Mouse (Mus musculus): ENCODE data around the gene Saa2.
"Not testable (repeated sequence)": the region's sequence is repeated elsewhere in the genome, so short reads cannot be mapped to it uniquely, and the experiment has no call there.

The Saa2 gene

DNA sequence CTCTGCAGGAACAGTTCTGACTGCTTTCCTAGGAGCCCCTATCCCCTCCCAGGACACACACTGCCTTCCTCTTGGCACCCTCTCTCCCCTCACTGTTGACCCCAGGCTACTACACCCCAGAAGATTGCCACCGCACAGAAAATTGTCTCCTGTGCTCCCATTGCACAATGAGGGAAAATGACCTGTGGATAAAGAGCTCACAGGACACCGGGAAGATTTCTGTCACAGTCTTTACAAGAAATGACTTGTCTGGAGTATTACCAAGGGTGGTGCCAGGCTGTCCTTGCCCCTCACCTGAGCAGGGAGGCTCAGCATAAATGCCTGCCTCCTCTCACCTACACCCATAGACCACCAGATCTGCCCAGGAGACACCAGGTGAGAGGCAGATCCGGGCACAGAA lies at the start of gene Saa2:
Saa2 (plus strand) TSS at position 301 of the 400 bp plus-strand sequence.
- no peak for DNase-seq (ENCODE audit: low read depth, low spot score)

DNA sequence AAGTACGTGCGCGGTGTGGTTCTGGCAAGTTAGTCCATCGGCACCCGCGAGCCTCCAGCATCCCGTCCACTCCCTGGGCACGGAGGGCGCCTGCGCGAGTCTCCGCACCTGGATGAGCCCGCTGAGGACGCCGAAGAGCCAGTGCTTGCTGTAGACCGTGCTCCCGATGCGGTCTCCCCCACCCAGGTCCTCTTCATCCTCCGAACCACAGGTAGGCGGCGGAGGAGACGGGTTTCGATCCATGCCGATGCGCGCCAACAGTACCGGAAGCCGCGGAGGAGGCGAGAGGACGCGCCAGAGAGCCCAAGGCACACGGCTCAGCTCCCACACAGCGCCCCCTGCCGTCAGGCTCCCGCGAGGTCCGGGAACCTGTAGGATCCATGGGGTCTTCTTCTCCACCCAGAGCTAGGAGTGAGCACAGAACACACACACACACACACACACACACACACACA lies 41.2 kb upstream of the Saa2 start, which contains the start of gene Saal1:
Saal1 (minus strand) TSS at position 291 of the 455 bp plus-strand sequence.
- DNase-seq (ENCODE audit: low read depth, low spot score), result peak; percentile 96

DNA sequence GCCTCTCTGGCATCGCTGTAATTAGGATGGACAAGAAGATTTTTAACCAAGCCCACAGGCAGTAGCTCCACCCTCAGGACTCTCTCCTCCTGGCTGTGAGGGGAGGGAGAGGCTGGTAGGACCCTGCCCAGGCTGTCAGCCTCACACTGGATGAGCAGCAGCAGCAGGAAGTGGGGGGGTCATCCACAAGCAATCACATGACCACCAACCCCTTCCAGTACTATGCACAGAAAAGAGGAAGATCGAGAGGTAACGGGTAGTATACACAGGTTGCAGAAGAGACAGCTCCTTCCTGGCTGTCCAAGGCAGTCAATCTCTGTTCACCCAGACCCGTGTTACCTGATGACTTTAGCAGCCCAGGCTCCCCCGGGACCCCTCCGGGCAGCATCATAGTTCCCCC lies 39.3 kb upstream of the Saa2 start:
- no peak for DNase-seq (ENCODE audit: low read depth, low spot score)

DNA sequence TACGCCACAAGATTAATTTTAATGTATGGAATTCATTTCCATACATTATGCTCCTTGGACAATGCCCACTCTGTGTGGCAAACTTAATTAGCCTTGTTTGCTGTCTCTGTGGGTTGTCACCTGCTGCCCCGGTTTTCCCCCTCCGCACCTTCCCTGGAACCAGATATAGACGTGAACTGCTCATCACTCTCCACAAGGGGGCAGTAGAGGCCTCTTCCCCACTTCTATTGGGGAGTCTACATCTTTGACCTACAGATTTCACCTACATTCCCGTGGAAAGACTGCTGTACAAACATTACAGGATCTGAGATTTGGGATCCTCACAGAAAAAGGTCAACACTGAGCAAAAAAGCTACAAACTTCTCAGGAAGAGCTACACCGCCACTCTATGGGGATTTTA lies 37.1 kb upstream of the Saa2 start:
- peak; percentile 86 for DNase-seq (ENCODE audit: low read depth, low spot score)

DNA sequence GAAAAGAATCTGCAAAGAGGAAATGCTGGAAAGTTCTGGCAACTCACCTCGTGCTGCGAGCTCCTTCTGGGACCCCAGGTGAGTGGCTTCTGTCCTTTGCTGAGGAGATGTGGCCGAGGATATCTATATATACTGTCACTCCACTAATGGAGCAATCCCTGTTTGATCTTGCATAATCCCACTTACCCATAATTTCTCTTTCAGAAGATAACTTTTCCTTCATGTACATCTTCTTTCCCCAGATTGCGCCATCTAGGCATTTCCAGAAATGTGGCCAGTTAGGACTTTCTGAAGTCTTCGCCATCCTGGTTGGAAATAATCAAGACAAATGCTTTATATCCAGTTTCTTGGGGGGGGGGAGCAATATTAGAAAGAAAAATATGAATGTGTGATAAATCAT lies 36.0 kb upstream of the Saa2 start, which contains the start of gene Saa3:
Saa3 (minus strand) TSS at position 101 of the 400 bp plus-strand sequence.
- no peak for DNase-seq (ENCODE audit: low read depth, low spot score)

DNA sequence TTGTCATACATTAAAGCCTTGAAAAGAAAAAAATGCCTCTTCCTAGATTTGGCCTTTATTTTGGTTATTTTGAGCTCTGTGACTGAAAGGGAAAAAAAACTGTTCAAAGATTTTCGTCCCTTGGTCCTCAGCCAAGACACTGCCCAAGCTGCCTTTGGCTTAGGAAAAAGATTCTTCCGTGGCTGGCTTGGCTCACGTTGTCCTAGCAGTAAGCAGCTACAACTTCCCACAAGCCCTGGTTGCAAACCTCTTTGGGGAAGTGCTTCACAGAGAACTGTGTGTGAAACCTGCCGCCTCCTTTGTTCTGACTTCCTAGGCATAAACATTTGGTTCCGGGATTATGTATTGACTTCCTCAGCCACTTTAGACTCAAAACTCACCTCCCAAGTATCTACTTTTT lies 34.7 kb upstream of the Saa2 start:
- no peak for DNase-seq (ENCODE audit: low read depth, low spot score)

DNA sequence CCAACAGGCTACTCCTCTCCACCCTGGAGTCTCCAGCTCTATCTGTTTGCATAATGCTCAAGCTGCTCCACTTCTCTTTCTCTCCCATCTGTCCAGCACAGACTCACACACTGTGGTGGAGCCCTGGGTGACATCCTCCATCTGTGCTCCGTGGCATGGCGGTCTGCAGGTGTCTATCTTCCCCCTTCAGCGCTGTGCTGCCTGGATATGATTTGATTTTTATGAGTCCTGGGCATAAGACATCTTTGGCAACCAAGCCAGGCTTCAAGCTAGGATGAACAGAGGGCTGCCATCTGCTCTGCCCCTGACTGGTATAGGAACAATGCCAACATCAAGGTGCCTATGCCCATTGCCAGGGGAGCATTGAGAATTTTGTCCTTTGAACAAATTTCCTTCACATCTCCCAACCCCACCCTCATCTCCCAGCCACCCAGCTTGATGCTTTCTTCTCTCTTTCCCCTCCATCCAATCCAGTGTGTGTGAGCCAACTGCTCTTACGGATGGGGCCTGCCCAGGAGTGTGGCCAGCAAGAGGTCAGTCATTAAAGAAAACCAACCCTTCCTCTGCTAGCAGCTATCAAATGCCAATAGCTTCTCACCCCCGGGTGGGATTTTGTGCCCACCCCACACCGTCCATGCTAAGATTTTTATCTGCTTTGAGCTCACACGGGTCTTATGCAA lies 32.9 kb upstream of the Saa2 start:
- no peak for DNase-seq (ENCODE audit: low read depth, low spot score)

DNA sequence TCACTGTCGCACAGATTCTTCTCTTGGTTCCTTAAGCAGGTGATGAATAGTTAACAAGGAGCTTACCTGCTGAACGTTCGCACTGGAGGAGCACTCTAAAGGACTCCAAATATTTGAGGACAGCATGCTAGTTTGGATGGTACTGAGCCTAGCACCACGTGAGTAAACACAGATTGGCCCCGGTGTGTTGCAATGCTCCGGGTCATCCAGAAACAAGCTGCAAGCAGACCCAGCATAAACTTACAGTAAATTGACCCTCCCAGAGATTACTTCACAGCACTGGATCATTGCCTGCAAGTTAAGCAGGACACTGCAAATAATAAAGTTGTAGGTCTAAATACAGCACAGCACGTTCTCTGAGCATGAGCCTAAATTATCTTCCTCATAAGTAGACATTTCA lies 32.1 kb upstream of the Saa2 start:
- no peak for DNase-seq (ENCODE audit: low read depth, low spot score)

DNA sequence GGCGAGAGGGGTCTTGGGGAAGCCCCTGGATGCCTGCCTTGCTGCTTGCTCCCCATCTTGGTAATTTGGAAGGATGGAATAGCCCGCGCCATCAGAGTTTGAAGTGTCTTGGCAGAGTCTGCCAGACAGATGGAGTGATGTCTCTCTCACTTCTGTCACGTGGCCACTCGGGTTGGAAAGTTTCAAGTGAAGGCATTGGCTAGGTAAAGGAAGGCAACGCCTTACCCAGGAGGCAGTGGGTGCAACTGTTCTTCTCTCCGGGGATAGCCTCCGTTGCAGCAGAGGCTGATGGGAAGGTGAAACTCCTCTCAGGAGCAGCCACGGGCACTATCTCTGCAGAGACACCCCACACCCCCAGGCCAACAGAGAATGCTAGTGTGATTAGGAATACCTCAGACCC lies 31.1 kb upstream of the Saa2 start:
- no peak for DNase-seq (ENCODE audit: low read depth, low spot score)

DNA sequence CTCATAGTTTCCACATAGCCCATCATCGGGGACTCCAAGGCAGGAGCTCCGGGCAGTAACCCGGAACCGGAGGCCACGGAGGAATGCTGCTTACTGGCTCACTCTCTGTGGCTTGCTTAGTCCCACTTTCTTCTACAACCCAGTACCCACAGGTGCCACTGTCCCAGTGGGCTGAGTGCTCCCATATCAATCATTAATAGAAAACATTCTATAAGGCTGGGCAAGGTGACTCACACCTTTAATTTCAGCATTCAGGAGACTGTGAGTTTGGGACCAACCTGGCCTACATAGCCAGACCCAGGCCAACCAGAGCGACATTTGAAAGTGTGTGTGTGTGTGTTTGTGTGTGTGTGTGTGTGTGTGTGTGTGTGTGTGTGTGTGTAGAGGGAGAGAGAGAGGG lies 28.2 kb upstream of the Saa2 start:
- no peak for DNase-seq (ENCODE audit: low read depth, low spot score)

DNA sequence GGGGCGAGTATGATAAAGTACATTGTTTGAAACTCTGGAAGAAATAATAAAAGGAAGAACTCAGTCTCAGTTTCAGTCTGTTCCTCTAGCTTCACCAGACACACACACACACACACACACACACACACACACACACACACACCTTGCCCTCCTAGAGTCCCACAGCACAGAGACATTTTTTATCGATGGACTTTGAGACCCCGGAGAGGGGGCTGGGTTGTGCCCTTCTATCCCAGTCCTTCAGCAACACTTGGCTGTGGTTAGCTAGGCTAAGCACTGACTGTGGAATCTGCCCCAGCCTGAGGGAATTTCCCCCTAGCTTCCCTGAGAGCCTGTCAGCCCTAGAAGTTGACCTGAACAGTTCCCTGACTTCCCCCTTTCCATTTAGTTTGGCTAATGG lies 27.7 kb upstream of the Saa2 start:
- DNase-seq (ENCODE audit: low read depth, low spot score), result no peak

DNA sequence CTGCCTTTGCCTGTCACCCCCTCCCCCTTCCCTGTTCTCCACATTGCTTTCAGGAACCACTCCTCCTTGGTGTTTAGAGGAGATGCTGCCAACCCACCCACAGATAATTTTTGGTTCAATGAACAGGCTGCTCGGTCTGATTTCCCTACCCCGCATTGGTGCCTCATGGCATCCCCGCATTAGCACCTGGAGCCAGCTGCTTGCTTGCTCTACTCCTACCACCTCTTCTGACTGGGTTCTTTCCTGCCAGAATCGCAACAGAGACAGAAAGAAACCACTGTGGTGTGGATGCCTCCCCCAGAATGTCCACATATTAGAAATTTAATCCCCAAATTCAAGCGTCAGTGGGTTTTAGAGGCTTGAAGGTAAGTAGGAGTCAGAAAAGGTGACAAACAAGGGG lies 27.2 kb upstream of the Saa2 start:
- DNase-seq (ENCODE audit: low read depth, low spot score), result no peak

DNA sequence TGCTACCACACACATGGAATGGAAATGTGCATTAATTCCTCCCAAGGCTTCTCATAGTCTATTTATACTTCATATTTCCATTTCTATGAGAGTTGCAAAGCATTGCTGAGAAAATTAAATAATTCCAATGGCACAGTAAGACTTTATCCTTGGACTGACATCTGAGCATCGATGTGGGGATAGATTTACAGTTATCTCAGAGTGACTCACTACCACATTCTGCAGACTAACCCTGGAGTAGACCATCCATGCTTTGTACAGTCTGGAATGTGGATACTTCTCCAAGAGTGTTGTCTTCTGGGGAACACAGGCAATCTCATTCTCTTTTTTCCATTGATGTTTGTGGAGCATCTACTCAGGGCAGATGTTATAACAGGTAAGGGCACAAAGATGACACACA lies 24.0 kb upstream of the Saa2 start:
- DNase-seq (ENCODE audit: low read depth, low spot score), result no peak

DNA sequence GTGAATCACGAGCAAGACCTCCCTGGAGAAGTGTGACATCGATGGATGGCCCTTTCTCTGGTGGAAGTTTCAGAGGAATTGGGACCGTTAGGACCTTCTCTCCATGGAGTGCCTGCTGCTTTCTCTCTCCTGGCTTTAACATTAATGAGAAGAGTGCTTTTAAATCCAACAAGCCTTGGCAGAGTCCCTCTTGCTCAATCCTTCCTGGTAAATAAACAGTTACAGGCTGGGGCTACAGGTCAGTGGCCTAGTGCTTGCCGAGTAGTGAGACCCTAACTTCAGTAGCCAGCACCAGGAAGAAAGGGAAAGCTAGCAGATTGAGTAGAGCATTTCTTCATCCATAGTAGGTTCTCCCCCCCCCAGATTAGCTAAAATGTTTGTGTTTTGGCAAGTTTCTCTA lies 19.1 kb upstream of the Saa2 start, which contains the start of gene Saa4:
Saa4 (minus strand) TSS at position 146 of the 400 bp plus-strand sequence.
- DNase-seq (ENCODE audit: low read depth, low spot score), result no peak

DNA sequence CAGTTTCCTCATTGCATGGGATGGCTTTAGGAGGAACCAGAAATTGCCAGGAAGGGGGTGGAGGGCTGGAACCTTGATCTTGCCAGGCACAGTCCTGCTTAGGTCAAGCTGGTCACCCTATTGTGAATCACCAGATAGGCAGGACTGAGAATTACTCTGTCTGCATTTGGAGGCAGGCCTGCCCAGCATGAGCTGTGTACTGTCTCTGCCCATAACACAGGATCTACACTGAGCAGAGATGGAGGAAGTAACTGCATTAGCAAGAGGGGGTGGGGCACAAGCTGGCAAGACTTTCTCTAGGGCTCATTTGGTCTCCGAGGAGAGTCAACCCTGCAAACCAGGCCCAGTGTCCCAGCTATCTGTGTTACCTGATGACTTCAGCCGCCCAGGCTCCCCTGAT lies 16.6 kb upstream of the Saa2 start:
- DNase-seq (ENCODE audit: low read depth, low spot score), result no peak

DNA sequence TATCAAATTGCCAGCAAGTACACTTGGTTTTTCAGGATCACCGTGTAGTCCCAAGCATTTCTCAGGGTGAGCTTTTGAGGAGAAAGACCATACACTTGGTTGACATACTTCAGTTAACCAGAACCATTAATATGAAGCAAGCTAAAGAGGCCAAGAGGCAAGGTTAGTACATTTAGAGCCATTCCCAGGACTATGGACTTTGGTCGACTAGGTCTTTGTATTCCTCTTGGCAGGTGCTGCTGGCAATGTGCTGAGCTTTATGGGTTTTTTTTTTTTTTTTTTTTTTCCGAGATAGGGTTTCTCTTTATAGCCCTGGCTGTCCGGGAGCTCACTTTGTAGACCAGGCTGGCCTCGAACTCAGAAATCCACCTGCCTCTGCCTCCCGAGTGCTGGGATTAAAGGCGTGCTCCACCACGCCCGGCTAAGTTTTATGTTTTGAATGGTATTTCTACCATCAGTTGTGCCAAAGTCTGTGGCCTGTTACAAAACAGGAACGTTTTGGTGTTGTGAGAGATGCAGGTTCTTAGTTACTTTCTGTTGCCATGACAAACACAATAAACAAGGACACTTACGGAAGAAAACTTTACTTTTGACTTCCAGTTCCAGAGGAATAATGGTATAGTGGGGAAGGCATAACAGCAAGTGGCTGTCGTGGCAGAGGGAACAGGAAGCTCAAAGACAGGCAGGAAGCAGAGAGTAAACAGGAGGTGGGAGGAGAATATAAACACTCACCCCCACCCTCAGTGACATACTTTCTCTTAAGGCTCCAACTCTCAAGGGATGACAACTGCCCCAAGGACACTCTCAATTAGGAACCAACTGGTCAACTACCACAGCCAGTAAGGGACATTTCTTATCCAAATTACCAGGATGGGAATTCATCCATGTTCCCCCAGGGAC lies 12.8 kb upstream of the Saa2 start:
- no peak for DNase-seq (ENCODE audit: low read depth, low spot score)

DNA sequence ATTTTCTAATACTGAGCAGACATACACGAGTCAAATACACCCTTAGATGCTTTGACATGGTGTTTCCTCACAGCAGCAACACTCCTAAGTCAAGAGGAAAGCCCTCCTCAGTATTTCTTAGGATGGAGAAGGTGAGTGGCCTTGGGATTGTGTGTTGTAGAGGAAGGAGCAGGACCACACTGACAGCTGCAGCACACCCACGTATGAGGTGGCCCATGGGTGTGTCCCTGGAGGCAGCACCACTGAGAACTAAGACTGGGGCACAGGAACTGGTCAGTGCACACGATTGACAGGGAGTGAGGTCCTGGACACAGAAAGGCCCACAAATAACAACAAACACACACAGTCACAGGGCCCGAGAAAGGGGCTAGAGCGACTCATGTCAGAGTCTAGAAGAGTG lies 11.5 kb upstream of the Saa2 start:
- not testable (repeated sequence) for DNase-seq (ENCODE audit: low read depth, low spot score)

DNA sequence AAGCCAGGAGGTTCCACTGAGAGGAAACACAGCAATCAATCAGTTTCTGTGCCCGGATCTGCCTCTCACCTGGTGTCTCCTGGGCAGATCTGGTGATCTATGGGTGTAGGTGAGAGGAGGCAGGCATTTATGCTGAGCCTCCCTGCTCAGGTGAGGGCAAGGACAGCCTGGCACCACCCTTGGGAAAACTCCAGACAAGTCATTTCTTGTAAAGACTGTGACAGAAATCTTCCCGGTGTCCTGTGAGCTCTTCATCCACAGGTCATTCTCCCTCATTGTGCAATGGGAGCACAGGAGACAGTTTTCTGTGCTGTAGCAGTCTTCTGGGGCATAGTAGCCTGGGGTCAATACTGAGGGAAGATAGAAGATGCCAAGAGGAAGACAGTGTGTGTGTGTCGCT lies 8.7 kb upstream of the Saa2 start, which contains the start of gene Saa1:
Saa1 (minus strand) TSS at position 101 of the 400 bp plus-strand sequence.
- not testable (repeated sequence) for DNase-seq (ENCODE audit: low read depth, low spot score)

DNA sequence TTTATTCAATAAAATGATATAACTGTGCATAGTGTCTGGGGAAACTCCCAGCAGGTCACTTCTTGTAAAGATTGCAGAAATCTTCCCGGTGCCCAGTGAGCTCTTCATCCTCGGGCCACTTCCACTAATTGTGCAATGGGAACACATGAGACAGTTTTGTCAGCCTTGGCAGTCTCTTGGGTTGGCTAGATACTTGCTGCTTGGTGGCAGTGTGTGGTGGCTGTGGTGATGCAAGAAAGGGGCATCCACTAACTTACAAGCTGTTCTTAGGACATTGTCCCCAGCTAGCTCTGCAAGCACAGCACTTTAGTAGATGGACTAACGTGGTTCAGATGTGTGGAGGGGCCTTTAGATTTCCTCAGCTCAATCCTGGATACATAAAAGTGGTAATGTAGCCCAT lies 5.8 kb upstream of the Saa2 start:
- DNase-seq (ENCODE audit: low read depth, low spot score), result no peak

DNA sequence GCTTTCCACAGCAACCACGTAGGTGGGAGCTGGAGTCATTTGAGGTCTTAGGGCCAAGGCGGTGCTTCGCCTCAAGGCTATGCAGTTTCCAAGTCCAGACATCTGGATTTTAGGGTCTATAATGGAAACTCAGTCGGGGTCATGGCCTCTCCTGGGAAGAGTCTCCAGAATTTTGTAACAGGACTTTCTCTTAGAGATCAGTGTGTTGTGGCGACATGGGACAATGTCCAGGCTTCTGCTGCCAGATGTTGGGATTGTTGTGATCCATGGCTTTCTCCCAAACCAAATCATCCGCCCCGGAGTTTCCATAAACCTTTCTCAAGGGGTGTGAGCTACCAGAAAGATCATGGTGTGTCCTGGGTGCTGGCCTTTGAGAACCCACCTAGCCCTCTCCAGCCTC lies 5.2 kb upstream of the Saa2 start:
- DNase-seq (ENCODE audit: low read depth, low spot score), result no peak

DNA sequence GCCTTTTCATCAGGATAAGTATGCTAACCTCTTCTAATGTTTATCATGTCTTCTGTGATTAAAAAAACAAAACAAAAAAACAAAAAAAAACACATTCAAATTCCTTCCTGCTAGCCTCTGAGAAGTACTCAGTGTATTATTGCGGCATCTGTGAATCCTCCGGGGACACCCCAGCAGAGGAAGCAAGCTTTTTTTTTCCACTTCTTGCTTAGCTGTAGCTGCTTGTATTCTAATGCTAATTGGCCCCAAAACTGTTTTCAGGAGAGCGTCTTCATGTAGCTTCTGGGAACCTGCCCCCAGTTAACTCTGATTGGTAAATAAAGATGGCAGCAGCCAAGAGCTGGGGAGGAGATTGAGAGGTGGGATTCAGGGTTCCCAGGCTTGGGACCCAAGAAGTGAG lies 3.1 kb upstream of the Saa2 start:
- DNase-seq (ENCODE audit: low read depth, low spot score), result peak; percentile 56

DNA sequence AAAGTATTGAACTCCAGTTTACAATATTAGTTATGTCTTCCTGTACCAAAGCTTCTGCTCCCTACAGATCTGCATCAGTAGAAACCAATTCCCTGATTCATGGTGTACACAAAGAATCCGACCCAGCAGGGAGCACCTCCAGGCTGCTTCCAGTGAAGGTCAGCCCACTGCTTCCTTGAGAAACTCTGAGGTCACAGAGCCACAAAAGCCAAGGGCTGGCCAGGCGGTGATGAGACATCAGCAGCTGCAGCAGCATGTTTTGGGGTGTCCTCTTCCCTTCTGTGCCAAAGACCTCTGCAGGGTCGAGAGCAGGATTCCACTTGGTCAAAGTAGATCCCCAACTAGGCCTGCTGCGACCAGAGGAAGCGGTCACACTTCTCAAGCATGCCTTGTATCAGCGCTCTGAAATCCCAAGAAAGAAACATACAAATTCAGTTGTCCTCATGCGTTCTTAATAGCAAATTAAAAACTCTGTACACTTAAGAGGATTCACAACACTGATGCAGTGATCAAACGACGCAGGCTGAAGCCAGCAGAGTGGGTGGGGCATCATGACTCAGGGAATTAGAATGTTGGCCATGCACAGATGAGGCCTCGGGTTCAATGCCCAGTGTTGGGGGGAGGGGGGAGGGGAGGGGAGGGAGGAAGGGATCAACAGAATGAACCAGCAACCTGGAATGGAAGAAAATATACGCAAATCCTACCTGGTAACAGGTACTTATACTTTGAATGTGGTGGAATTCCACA lies 9.6 kb downstream of the Saa2 start:
- peak; percentile 55 for DNase-seq (ENCODE audit: low read depth, low spot score)
